14 mouse cellular contexts compared by ENCODE assay signal in the genomic region with DNA sequence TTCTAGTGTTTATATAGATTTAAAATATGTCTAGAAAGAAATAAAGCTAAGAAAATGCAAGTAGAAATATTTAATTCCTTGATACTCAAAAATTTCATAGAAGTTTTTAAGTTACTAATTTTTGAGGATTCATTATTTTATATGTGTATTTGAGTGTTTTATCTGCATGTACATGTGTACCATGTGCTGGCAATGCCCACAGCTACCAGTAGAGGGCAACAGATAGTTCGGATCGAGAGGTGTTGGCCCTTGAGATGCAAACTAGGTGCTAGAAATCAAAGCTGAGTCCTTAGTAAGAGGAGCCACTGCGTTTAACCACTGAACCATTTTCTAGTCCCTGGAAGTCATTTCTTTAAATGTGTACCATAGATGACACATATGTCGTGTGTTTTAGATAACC.
A peak's percentile ranks its signal among the peaks of the same experiment; 100 is the strongest.
DNase-seq lines count a peak whose midpoint lies in the region; ATAC-seq and TF ChIP-seq lines count a peak whose summit lies in the region.
"Had no signal": no experiment of that assay in that cellular context is flagged by ENCODE, and none has a peak within 500 bp of the region (broad histone marks: within the 10 kb centered on the region; RNA-seq: fewer than 3 reads in every experiment).

No protein-coding gene starts in this region.

- no peak overlapping the region for H3K27ac ChIP-seq in intestine, postnatal 0 days (ENCODE audit: low read depth, low read length)
- no peak overlapping the region for H3K27ac ChIP-seq in intestine, embryonic 15.5 days
- H3K27ac ChIP-seq in lung, embryonic 14.5 days (ENCODE audit: low read depth), result no peak overlapping the region
- no peak overlapping the region for H3K27ac ChIP-seq in cortical plate, adult 2 months (ENCODE audit: insufficient read depth, low read length)
- H3K27ac ChIP-seq in forebrain, embryonic 11.5 days (ENCODE audit: low read depth, low read length), result no peak overlapping the region
- H3K27ac ChIP-seq: forebrain, embryonic 15.5 days had no signal

- DNase-seq in lung, embryonic 14.5 days, result peak; percentile 6
- no peak for DNase-seq in lung, postnatal 4 days
- DNase-seq in ES-CJ7 (ENCODE audit: low read depth, low spot score), result peak; percentile 75
- no peak for DNase-seq in forebrain, embryonic 11.5 days (ENCODE audit: low spot score)
- DNase-seq in urinary bladder, postnatal 10 days (ENCODE audit: low spot score), result no peak
- DNase-seq: adrenal gland, postnatal 36 days; cerebellum, adult 9-10 months; gastrocnemius, postnatal 10 days; lung, postnatal 36 days; midbrain, embryonic 14.5 days had no signal

- H3K4me1 ChIP-seq in intestine, postnatal 0 days (replicated peaks; ENCODE audit: control insufficient read depth, insufficient read depth, low read length), result no peaks in the 10 kb centered on the region
- no peaks in the 10 kb centered on the region for H3K4me1 ChIP-seq in intestine, embryonic 15.5 days (replicated peaks)
- H3K4me1 ChIP-seq in lung, embryonic 14.5 days (ENCODE audit: insufficient read depth), result no peaks in the 10 kb centered on the region
- H3K4me1 ChIP-seq in cortical plate, adult 2 months (ENCODE audit: control insufficient read depth, insufficient read depth, low read length), result no peaks in the 10 kb centered on the region
- H3K4me1 ChIP-seq in forebrain, embryonic 11.5 days (replicated peaks; ENCODE audit: control insufficient read depth, insufficient read depth, low read length), result no peaks in the 10 kb centered on the region
- H3K4me1 ChIP-seq: forebrain, embryonic 15.5 days had no signal

- no peak overlapping the region for H3K4me2 ChIP-seq in intestine, postnatal 0 days (replicated peaks; ENCODE audit: low read depth)
- no peak overlapping the region for H3K4me2 ChIP-seq in intestine, embryonic 15.5 days (replicated peaks)
- H3K4me2 ChIP-seq in lung, embryonic 14.5 days, result no peak overlapping the region
- no peak overlapping the region for H3K4me2 ChIP-seq in forebrain, embryonic 11.5 days (ENCODE audit: low read depth, low read length, severe bottlenecking)
- H3K4me2 ChIP-seq: forebrain, embryonic 15.5 days had no signal

- H3K9ac ChIP-seq in intestine, postnatal 0 days (ENCODE audit: low read depth, low read length), result no peak overlapping the region
- no peak overlapping the region for H3K9ac ChIP-seq in intestine, embryonic 15.5 days
- no peak overlapping the region for H3K9ac ChIP-seq in lung, embryonic 14.5 days
- no peak overlapping the region for H3K9ac ChIP-seq in forebrain, embryonic 11.5 days (ENCODE audit: low read length)
- H3K9ac ChIP-seq: forebrain, embryonic 15.5 days had no signal

- peak; percentile 31 for TF ChIP-seq CTCF in intestine, postnatal 0 days (IDR thresholded peaks at IDR 0.05; ENCODE audit: low read depth)
- peak; percentile 34 for TF ChIP-seq CTCF in lung, embryonic 14.5 days (IDR thresholded peaks at IDR 0.05; ENCODE audit: low read depth)
- TF ChIP-seq CTCF in cortical plate, adult 2 months (IDR thresholded peaks at IDR 0.05; ENCODE audit: extremely low read depth, insufficient read depth, low read length), result 0 out of 2 replicates have a peak, but pooled peaks have one; percentile 21

- no peaks in the 10 kb centered on the region for H3K27me3 ChIP-seq in intestine, postnatal 0 days (replicated peaks; ENCODE audit: control insufficient read depth, insufficient read depth, low read length)
- no peaks in the 10 kb centered on the region for H3K27me3 ChIP-seq in intestine, embryonic 15.5 days (replicated peaks)
- H3K27me3 ChIP-seq in lung, embryonic 14.5 days (ENCODE audit: insufficient read depth, low read length), result no peaks in the 10 kb centered on the region
- no peaks in the 10 kb centered on the region for H3K27me3 ChIP-seq in forebrain, embryonic 11.5 days (ENCODE audit: control insufficient read depth, insufficient read depth, low read length)
- H3K27me3 ChIP-seq: forebrain, embryonic 15.5 days had no signal

- no peak for TF ChIP-seq POLR2A in cortical plate, adult 2 months (IDR thresholded peaks at IDR 0.05; ENCODE audit: extremely low read depth, insufficient read depth, low read length)

- no peaks in the 10 kb centered on the region for H3K9me3 ChIP-seq in intestine, postnatal 0 days (ENCODE audit: control insufficient read depth)
- H3K9me3 ChIP-seq in intestine, embryonic 15.5 days, result no peaks in the 10 kb centered on the region
- no peaks in the 10 kb centered on the region for H3K9me3 ChIP-seq in lung, embryonic 14.5 days (ENCODE audit: low read depth, low read length)
- no peaks in the 10 kb centered on the region for H3K9me3 ChIP-seq in forebrain, embryonic 11.5 days (ENCODE audit: control insufficient read depth, low read length)
- H3K9me3 ChIP-seq: forebrain, embryonic 15.5 days had no signal

- H3K4me3 ChIP-seq in intestine, postnatal 0 days (ENCODE audit: low read depth, low read length), result no peak overlapping the region
- H3K4me3 ChIP-seq in intestine, embryonic 15.5 days (replicated peaks), result no peak overlapping the region
- no peak overlapping the region for H3K4me3 ChIP-seq in lung, embryonic 14.5 days (ENCODE audit: low read depth, low read length)
- H3K4me3 ChIP-seq in cortical plate, adult 2 months (ENCODE audit: insufficient read depth, low read length), result no peak overlapping the region
- no peak overlapping the region for H3K4me3 ChIP-seq in forebrain, embryonic 11.5 days (ENCODE audit: low read depth, low read length)
- H3K4me3 ChIP-seq: forebrain, embryonic 15.5 days had no signal

- no peaks in the 10 kb centered on the region for H3K36me3 ChIP-seq in intestine, postnatal 0 days (ENCODE audit: control insufficient read depth, insufficient read depth)
- no peaks in the 10 kb centered on the region for H3K36me3 ChIP-seq in intestine, embryonic 15.5 days
- no peaks in the 10 kb centered on the region for H3K36me3 ChIP-seq in lung, embryonic 14.5 days (ENCODE audit: insufficient read depth)
- H3K36me3 ChIP-seq in forebrain, embryonic 11.5 days (ENCODE audit: control insufficient read depth, insufficient read depth, low read length), result no peaks in the 10 kb centered on the region
- H3K36me3 ChIP-seq: forebrain, embryonic 15.5 days had no signal

- 75% methylated on average over 4 of the region's 4 CpGs for WGBS in intestine, postnatal 0 days
- WGBS in intestine, embryonic 15.5 days, result 76% methylated on average over 4 of the region's 4 CpGs
- WGBS in lung, embryonic 14.5 days, result 71% methylated on average over 4 of the region's 4 CpGs
- WGBS in forebrain, embryonic 11.5 days, result 83% methylated on average over 4 of the region's 4 CpGs

- no peak for ATAC-seq in intestine, postnatal 0 days
- no peak for ATAC-seq in intestine, embryonic 15.5 days
- ATAC-seq in lung, embryonic 14.5 days (ENCODE audit: insufficient read depth), result no peak
- no peak for ATAC-seq in forebrain, embryonic 11.5 days (replicated peaks; ENCODE audit: low FRiP score)
- ATAC-seq: forebrain, embryonic 15.5 days had no signal

Comparison
In these comparisons a context has a peak if more than half of its experiments do, and no peak if none do; other contexts are left out.
1. DNase-seq: peak in lung, embryonic 14.5 days (single experiment) and ES-CJ7 (single experiment); none in lung, postnatal 4 days (0 of 2), forebrain, embryonic 11.5 days (single experiment) and urinary bladder, postnatal 10 days (single experiment).
2. Peak in every context shown above with its lines, with median percentiles within 50 percentile points of each other: CTCF ChIP-seq.